Mouse (Mus musculus): Measurements from ENCODE around the gene Ccdc144b.

Gene Ccdc144b

GRCm38 (mm10) chr3:36029993-36030392, 23.4 kb downstream of the Ccdc144b start:
- DNase-seq (ENCODE audit: low spot score): no peak

GRCm38 (mm10) chr3:36025732-36026131, 27.6 kb downstream of the Ccdc144b start:
- DNase-seq (ENCODE audit: low spot score): no peak

DNA sequence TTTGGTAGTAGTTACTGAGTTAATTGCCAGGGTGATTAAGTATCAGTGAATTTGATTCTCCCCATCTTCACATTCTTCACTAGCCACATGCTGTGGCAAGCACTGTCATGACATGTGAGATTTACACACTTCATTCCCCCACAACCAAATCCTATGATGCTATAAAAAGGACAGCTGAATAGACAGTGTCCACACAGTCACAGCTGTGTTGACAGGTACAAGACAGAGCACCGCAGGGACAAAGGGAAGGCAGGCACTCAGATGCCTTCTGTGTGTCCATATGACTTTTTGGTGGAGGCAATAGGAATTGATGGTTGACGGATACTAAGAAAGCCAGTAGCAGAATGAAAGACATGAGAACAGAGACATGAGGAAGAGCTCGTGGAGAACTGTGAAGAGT, 42.1 kb downstream of the Ccdc144b start:
- DNase-seq (ENCODE audit: low spot score): no peak

- no peak for DNase-seq (ENCODE audit: low spot score)
Observed at GRCm38 (mm10) chr3:36008411-36009154, 44.8 kb downstream of the Ccdc144b start.

DNA sequence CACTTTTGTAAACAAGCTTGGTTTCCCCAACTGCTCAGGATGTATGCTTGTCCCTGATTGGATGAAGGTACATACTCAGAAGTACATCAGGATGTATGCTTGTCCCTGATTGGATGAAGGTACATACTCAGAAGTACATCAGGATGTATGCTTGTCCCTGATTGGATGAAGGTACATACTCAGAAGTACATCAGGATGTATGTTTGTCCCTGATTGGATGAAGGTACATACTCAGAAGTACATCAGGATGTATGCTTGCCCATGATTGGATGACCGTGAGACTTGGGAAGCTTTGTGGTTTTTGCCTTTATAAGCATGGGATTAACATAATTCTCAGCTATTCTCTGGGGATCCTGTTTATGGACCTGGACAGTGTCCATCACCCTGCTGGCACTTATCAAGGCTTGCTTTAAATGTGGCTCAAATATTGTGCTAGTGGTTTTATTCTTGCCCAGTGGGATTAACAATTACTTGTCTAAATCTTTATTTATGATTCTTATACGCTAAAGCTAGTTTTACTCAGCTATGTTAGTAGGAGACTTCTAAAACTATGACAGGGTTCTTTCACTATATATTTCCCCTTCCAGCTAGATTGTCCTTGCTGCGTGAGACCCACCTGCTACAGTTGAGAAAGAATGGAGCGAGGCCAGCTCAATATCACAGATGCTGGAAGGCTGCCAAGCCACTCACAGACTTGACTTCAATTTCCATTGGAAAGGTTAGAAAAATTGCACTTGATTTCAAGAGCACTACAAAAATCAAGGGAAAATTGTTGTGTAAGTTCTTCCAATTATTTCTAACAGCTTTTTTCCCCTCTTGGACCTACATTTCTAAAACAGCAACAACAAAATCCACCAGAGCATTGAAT, 49.1 kb downstream of the Ccdc144b start:
- no peak for DNase-seq (ENCODE audit: low spot score)

DNA sequence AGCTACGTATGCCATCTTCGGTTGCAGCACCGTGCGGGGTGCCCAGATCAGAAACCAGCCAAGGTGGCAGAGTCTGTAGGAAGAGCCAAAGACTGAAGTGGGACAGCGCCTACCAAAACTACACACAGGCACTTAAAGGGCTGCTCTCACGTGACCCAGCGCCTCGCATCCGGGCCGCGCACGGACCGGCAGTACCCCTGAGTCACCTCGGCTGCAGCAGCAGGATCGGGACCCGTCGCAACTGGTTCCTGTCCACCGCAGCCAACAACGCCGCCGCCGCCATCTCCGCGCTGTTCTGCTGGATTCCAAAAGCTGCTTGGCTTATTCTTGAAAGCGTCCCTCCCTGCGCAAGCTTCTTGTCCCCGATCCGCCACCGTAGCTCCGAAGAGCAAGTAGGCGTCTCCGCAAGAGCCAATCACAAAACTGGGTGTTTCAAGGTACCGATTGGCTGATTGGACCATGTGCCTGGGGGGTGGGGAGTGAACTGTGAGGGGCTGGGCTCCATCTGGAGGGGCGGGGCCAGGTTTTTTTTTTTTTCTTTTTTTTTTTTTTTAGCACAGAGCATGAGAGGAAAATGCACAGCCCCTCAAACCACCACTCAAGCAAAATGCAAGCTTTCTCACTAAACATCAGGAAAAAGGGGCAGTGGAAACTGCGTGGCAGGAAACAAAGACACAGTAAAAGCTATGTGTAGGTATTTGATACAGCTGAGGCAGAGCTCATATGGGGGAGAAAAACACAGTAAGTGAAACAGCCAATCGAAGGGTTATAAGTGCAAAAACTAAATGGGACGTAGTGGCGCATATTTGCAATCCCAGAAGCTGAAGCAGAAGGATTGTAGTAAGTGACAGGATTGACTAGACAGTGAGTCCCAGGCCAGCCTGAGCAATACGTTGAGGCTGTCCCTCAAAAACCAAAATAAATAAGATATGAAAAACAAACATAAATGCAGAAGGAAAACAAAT, 52.8 kb downstream of the Ccdc144b start, which contains the start of gene Mccc1:
TSS of gene Mccc1 (minus strand) at position 404 of the 965 bp plus-strand sequence.
- peak; percentile 93 for DNase-seq (ENCODE audit: low spot score)

GRCm38 (mm10) chr3:35994552-35995531, 58.5 kb downstream of the Ccdc144b start:
- DNase-seq (ENCODE audit: low spot score): no peak

DNA sequence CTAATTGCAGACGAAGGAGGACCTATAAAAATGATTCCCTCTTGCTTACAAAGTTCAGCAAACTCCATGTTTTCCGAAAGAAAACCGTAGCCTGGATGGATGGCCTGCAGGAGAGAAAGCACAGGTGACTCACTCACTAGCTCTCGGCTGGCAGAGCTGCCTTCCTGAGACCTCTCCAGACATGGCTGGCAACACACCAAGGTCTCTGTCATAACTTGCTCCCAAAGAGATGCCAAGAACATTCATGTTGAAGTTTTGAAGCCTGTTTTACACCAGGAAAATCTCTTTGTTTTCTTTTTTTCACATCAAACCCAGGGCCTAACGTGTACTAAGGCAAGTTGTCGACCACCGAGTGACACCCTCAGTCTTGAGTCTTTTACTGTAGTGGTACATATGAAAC, 62.6 kb downstream of the Ccdc144b start:
- no peak for DNase-seq (ENCODE audit: low spot score)

- no peak for DNase-seq (ENCODE audit: low spot score)
Observed at GRCm38 (mm10) chr3:35988031-35988430, 65.3 kb downstream of the Ccdc144b start.

GRCm38 (mm10) chr3:35986266-35986665, 67.1 kb downstream of the Ccdc144b start:
- no peak for DNase-seq (ENCODE audit: low spot score)

GRCm38 (mm10) chr3:35973551-35973950, 79.8 kb downstream of the Ccdc144b start:
- DNase-seq (ENCODE audit: low spot score): peak; percentile 34

DNA sequence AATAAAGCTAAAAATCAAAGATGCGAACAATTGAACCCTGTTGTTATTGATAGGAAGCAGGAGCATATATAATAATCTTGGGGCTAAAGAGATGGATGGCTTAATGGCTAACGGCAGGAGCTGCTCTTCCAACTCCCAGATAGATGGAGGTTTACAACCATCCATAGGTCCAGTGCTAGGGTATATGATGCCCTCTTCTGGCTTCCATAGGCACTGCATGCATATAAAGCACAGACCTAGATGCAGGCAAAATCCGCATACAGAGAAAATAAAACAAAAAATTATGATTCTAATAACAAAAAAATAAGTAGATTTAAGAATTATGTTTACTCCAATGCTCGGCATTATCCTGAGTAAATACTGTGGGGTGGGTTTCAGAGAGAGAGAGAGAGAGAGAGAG, 80.4 kb downstream of the Ccdc144b start:
- no peak for DNase-seq (ENCODE audit: low spot score)

DNA sequence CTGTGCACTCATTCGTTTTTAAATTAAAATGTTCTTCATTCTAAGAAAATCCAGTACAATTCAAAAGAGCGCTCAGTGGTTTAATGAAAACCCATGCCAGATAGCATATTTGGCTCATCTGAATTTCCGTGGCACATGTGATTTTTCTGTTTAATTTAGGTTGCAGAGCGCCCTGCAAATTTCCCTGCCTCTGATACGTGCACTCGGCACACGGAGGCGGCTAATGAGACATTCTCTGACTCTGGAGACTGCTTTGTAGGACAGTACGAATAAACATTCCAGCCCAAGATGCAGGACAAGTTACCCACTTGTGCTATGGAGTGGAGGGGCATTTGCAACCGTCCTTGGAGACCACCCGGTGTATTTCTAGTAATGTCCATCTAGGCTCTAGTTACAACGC, 82.2 kb downstream of the Ccdc144b start:
- DNase-seq (ENCODE audit: low spot score): no peak

GRCm38 (mm10) chr3:35970441-35970840, 82.9 kb downstream of the Ccdc144b start:
- DNase-seq (ENCODE audit: low spot score): no peak

DNA sequence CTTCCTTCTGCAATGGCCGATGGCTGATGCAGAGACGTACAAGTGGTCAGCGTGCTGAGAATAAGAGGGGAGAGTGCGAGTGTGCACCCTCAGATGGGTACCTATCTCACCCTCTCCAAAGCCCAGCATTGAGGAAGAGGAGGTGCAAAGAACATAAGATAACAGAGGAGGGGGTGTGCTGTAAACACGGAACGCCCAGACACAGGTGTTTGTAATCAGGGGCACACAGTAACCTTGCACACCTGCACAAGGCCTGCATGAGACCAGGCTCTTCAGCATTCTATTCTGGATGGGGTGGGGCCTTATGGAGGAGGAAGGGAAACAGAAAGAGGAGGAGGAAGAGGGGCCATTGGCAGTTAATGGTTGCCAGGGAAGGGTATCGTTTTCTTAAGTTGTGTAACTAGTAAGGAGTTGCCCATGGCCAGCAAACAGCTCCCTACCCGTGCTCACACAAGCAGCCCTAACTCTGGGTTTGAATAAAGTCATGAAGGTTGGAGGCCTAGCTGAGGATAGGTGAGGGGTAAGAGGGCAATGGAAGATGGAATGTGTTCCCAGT, 85.9 kb downstream of the Ccdc144b start:
- no peak for DNase-seq (ENCODE audit: low spot score)

DNA sequence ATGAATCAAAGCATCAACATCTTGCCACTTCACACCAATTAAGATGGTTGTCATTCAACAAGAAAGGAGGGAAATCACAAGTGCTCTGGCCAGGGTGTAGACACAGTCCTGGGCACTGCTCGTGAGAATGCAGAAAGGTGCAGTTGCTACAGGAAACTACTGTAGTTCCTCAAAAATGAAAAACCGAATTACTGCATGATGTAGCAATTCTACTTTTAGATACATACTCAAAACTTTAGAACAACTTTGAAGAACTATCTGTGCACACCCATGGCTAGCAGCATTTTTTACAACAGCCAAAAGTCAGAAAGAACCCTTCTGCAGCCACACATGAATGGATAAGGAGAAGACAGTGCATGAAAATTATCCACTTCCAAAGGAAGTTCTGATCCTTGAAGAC, 86.9 kb downstream of the Ccdc144b start:
- DNase-seq (ENCODE audit: low spot score): no peak

DNA sequence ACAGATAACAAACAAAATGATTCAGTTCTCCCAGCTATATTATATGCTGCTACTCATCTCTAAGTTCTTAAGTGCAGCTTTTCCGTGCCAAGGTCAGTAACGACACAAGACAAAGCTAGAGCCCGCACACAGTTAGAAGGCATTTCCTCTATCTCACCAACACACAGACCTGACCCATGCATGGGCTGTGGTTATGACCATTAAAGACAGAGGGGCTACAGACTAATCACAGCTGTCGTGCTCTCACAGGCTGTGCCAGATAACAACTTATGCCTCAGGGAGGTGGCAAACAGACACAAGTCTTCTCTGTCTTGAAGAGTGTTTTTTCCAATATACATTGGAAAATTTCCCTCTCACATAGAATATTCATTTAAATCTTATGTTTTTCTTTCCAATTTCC, 88.4 kb downstream of the Ccdc144b start:
- DNase-seq (ENCODE audit: low spot score): no peak

- no peak for DNase-seq (ENCODE audit: low spot score)
Observed at GRCm38 (mm10) chr3:35963921-35964320, 89.4 kb downstream of the Ccdc144b start.

GRCm38 (mm10) chr3:35963401-35963800, 89.9 kb downstream of the Ccdc144b start:
- DNase-seq (ENCODE audit: low spot score): no peak

DNA sequence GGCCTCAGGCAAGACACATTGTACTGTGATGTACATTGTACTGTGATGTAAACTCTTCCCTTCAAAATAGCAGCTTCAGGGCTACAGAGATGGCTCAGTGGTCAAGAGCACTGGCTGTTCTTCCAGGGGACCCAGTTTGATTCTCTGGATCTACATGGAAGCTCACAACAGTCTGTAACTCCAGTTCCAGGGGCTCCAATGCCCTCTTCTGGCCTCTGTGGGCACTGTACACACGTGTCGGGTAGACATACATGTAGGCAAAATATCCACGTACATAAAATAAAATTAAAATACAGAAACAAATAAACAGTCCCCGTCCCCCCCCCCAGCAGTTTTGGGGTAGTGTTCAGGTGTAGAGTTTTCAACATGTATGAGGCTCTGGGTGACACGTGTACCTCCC, 90.4 kb downstream of the Ccdc144b start:
- DNase-seq (ENCODE audit: low spot score): no peak
